Mouse (Mus musculus) left cerebral cortex, adult 2 months (tissue): Measurements from ENCODE around the gene Snrpg. TPM values are rescaled to one million over a fixed set of nuclear protein-coding genes. Genes with fewer than 3 reads are reported as not detected.

Experiments used
- DNase-seq, 2 experiments: peaks; one replicate each; pipeline ENCODE4 v3.0.0; 2021 to 2022; ENCODE audit warnings: low spot score in 2 of 2, mixed read lengths in 1 of 2; ENCODE audit errors: extremely low spot score in 1 of 2
- H3K27ac ChIP-seq: fragments of 200-600 bp; 2 replicates; pipeline ENCODE4 v1.8.1; 2022
- H3K4me3 ChIP-seq: fragments of 200-600 bp; 2 replicates; pipeline ENCODE4 v1.8.1; 2022
- CTCF ChIP-seq: fragments of 200-600 bp; IDR thresholded peaks from 2 replicates; pipeline ENCODE4 v1.8.1; 2022; ENCODE audit warnings: antibody characterized with exemption, mild to moderate bottlenecking, moderate library complexity
- intact Hi-C: fragments of 180-260 bp; cut with DNase I; formaldehyde crosslinking; loops from one replicate; pipeline ENCODE4 v1.15.1; 2025
- total RNA-seq, 2 experiments: library from RNA; stranded (reverse); gene quantifications; 2 replicates each; pipeline ENCODE4 v1.2.3; 2021

The Snrpg gene
- total RNA-seq, 2 experiments from 2014 or later, result 54.8 to 61.9 TPM

DNA sequence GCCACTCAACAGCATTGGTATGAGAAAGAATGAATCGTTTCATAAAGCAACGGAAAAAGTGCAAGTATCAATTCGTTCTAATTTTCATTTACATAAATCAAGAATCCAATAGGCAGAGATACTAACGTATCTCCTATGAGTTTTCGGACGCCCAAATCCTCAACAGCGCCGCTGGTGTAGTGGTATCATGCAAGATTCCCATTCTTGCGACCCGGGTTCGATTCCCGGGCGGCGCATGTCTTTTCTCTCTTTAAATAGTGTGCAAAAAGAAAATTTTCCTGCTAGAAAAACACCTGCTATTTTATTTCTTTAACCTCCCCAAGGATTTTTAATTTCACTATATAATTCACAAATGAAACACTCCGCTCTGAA is 32.6 kb downstream of the Snrpg start:
- no peak; the same call in none of the 2 replicates for TF ChIP-seq CTCF
- intact Hi-C loops, result loop anchor here (1.0 kb wide), 1 partner anchor 124 kb away; no protein-coding TSS in a partner anchor
- peak overlapping the region; percentile 69 for H3K4me3 ChIP-seq
- peak; percentile 88 to 94 for DNase-seq
- H3K27ac ChIP-seq, result peak overlapping the region; percentile 100

GRCm38 (mm10) chr6:86404100-86404861 is 33.2 kb downstream of the Snrpg start, which contains the start of gene Tia1:
TSS of gene Tia1 (plus strand) at chr6:86404219.
- H3K27ac ChIP-seq, result peak within 1 kb of the TSS; percentile 100
- TF ChIP-seq CTCF, result no peak
- intact Hi-C loops, result loop anchor here (1.0 kb wide), 1 partner anchor 123 kb away; no protein-coding TSS in a partner anchor
- H3K4me3 ChIP-seq, result peak within 1 kb of the TSS; percentile 69
- peak; percentile 97 for DNase-seq

DNA sequence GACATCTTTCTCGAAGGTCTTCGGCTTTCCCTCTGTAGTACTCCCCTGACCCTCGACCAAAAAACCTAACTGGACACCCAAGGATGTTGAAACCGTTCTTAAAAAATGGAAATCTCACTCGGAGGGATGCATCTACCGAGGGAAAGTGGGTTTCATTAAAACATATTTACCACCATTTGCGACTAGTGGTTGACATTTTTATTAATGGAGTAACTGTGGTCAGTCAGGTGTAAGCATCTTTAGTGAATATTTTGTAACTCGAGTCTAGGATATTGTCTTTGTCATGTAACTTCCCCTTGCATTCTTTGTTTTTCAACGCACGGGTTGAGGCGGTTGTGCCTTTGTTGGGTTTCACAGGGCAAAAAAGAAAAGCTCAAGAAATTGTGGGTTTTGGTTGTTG is 33.9 kb downstream of the Snrpg start:
- intact Hi-C loops, result loop anchor here (1.0 kb wide), 1 partner anchor 122 kb away; no protein-coding TSS in a partner anchor
- no peak for DNase-seq
- no peak for TF ChIP-seq CTCF
- Histone ChIP-seq H3K4me3 (peak overlapping the region; percentile 69), H3K27ac (peak overlapping the region; percentile 100)

GRCm38 (mm10) chr6:86406306-86406705 is 35.2 kb downstream of the Snrpg start:
- no peak overlapping the region for H3K4me3 ChIP-seq
- H3K27ac ChIP-seq, result no peak overlapping the region
- no peak for TF ChIP-seq CTCF
- intact Hi-C loops, result no loop called here
- DNase-seq, result no peak

DNA sequence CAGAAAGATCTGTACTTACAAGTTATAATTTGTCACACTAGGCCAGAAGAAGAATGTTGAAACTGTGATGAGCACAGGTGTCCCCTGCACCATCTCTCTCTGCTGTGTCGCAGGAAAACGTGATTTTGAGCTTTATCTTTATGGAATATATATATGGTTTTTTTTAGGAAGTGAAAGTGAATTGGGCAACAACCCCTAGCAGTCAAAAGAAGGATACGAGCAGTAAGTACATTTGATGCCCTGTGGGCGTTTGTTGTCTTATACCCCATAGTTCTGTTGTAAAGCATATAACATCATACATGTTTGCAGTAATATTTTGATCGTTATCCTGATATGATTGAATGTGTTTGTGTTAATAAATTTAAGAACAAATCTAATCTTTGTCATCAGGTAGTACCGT is 47.6 kb downstream of the Snrpg start:
- no peak for TF ChIP-seq CTCF
- intact Hi-C loops, result no loop called here
- H3K27ac ChIP-seq, result no peak overlapping the region
- DNase-seq, result no peak
- no peak overlapping the region for H3K4me3 ChIP-seq

GRCm38 (mm10) chr6:86419239-86419638 is 48.1 kb downstream of the Snrpg start:
- Histone ChIP-seq H3K27ac (no peak overlapping the region), H3K4me3 (no peak overlapping the region)
- no peak for DNase-seq
- no peak for TF ChIP-seq CTCF
- intact Hi-C loops, result no loop called here

DNA sequence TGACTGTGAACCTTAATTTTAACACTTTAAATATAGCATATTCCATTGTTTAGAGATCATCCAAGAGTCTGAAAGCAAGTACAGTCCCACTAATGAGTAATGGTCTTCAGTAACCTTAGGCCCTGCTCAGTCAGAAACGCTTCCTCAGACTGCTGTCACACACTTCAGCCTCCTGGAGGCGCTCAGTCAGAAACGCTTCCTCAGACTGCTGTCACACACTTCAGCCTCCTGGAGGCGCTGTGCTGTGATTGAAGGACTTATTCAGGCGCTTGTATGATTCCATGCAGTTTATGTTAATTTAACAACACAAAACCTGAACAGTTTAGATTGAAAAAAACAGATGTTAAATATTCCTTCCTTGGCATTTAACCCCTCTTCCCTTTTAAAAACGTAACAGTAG is 49.4 kb downstream of the Snrpg start:
- intact Hi-C loops, result no loop called here
- peak; percentile 38 for TF ChIP-seq CTCF
- H3K27ac ChIP-seq, result no peak overlapping the region
- no peak overlapping the region for H3K4me3 ChIP-seq
- DNase-seq, result no peak

DNA sequence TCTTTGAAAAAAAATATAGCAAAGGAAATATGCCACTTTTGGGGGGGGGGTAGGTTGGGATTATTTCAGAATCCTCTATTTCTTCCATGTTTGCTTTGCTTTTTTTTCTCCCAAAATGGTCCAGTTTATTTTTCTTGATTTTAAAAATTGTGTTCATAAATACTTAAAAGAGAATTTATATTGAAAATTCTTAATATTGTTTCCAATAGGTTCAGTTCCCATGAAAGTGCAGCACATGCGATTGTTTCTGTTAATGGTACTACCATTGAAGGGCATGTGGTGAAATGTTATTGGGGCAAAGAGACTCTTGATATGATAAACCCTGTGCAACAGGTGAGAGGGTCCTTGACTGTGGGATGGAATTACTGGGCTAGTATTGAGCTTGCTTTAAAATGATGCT is 55.3 kb downstream of the Snrpg start, which contains the start of gene Gm44790:
Gm44790 (plus strand) TSS at position 301 of the 400 bp plus-strand sequence.
- intact Hi-C loops, result no loop called here
- no peak for DNase-seq
- no peak within 1 kb of the TSS for H3K4me3 ChIP-seq
- no peak within 1 kb of the TSS for H3K27ac ChIP-seq
- no peak for TF ChIP-seq CTCF

Other genes starting within 250 kb of the Snrpg start
- gene Tgfa, start 176.1 kb upstream of the Snrpg start, total RNA-seq, result 10 to 100 TPM; 11.7 to 13.1 TPM
- gene Fam136a, start 5.7 kb upstream of the Snrpg start, total RNA-seq, result 10 to 100 TPM; 21.3 to 21.8 TPM
- 100 to 1,000 TPM; 105 to 115 TPM for gene Pcyox1, start 25.9 kb downstream of the Snrpg start, total RNA-seq
- 100 to 1,000 TPM; 117 to 119 TPM for gene Tia1, start 32.9 kb downstream of the Snrpg start, total RNA-seq
- gene Gm44790, start 55.4 kb downstream of the Snrpg start, total RNA-seq, result not detected
- gene C87436, start 67.1 kb downstream of the Snrpg start, total RNA-seq, result 10 to 100 TPM; 19.3 to 24.7 TPM
- 100 to 1,000 TPM; 174 to 176 TPM for gene Pcbp1, start 155.0 kb downstream of the Snrpg start, total RNA-seq